Mouse (Mus musculus): Measurements from ENCODE around the gene Cd177.

DNA sequence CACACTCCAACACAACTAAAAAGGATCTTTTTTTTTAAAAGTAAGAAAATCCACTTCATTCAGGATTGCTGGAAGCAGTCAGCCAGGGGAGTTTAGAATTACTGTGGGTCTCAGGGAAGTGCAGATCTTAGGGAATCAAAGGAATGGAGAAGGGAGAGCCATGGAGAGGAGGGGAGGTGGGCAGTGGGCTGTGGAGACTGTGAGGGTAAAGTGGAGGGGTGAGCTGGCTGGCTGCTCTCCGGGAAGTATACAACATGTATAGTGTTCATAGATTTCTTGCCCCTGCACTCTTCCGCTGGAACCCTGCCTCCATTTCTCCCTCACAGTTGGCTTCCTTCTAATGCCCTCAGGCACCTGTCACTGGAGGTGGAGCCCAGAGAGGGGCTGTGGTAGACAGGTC lies 8.5 kb downstream of the Cd177 start:
- no peak for TF ChIP-seq CTCF (IDR thresholded peaks at IDR 0.05; ENCODE audit: low read depth, low read length)
- TF ChIP-seq GATA1 (IDR thresholded peaks at IDR 0.05; ENCODE audit: borderline replicate concordance, low read length): no peak
- TF ChIP-seq TAL1 (conservative IDR thresholded peaks at IDR 0.05; ENCODE audit: low read depth, low read length): no peak
- TF ChIP-seq POLR2AphosphoS5 (IDR thresholded peaks at IDR 0.05; ENCODE audit: insufficient replicate concordance, low read depth, low read length): no peak
- TF ChIP-seq GATA2 (IDR thresholded peaks at IDR 0.05; ENCODE audit: borderline replicate concordance, low read depth, low read length): no peak

Measured in G1E (cell line).